Mouse (Mus musculus): ENCODE results near the gene Bud31.
"Not testable (repeated sequence)": the region's sequence is repeated elsewhere in the genome, so short reads cannot be mapped to it uniquely, and the experiment has no call there.

Gene Bud31

GRCm38 (mm10) chr5:145129773-145130172 is 10.4 kb upstream of the Bud31 start:
- DNase-seq = not testable (repeated sequence)

GRCm38 (mm10) chr5:145130191-145130590 is 10.0 kb upstream of the Bud31 start:
- DNase-seq = no peak

GRCm38 (mm10) chr5:145130995-145131394 is 9.2 kb upstream of the Bud31 start:
- no peak for DNase-seq

- not testable (repeated sequence) for DNase-seq
Measured at GRCm38 (mm10) chr5:145133275-145133674, 6.9 kb upstream of the Bud31 start.

- no peak for DNase-seq
Measured at GRCm38 (mm10) chr5:145138836-145139235, 1.3 kb upstream of the Bud31 start.

- no peak for DNase-seq
Measured at GRCm38 (mm10) chr5:145140611-145141010, 449 bp downstream of the Bud31 start.

- no peak for DNase-seq
Measured at GRCm38 (mm10) chr5:145147748-145148147, 7.6 kb downstream of the Bud31 start.

- DNase-seq = no peak
Measured at GRCm38 (mm10) chr5:145149294-145149693, 9.1 kb downstream of the Bud31 start.

GRCm38 (mm10) chr5:145152690-145153089 is 12.5 kb downstream of the Bud31 start:
- no peak for DNase-seq

- DNase-seq = no peak
Measured at GRCm38 (mm10) chr5:145161361-145161760, 21.2 kb downstream of the Bud31 start.

- no peak for DNase-seq
Measured at GRCm38 (mm10) chr5:145164710-145165109, 24.5 kb downstream of the Bud31 start.

GRCm38 (mm10) chr5:145165184-145165583 is 25.0 kb downstream of the Bud31 start:
- no peak for DNase-seq

GRCm38 (mm10) chr5:145166536-145167305 is 26.6 kb downstream of the Bud31 start, which contains the start of the genes Ptcd1 and Cpsf4:
Gene Ptcd1 (minus strand): TSS chr5:145167108.
Gene Cpsf4 (plus strand): TSS chr5:145167213.
- peak; percentile 98 to 99 for DNase-seq

- no peak for DNase-seq
Measured at GRCm38 (mm10) chr5:145167306-145167661, 27.1 kb downstream of the Bud31 start.

- DNase-seq = no peak
Measured at GRCm38 (mm10) chr5:145178461-145178980, 38.4 kb downstream of the Bud31 start.

- DNase-seq = no peak
Measured at GRCm38 (mm10) chr5:145185244-145185643, 45.1 kb downstream of the Bud31 start.

GRCm38 (mm10) chr5:145189416-145189815 is 49.3 kb downstream of the Bud31 start:
- DNase-seq = no peak

- no peak for DNase-seq
Measured at GRCm38 (mm10) chr5:145190373-145190772, 50.2 kb downstream of the Bud31 start.

- DNase-seq = peak; percentile 77 to 82
Measured at GRCm38 (mm10) chr5:145190875-145191798, 51.0 kb downstream of the Bud31 start.

- DNase-seq = no peak
Measured at GRCm38 (mm10) chr5:145191962-145192361, 51.8 kb downstream of the Bud31 start, which contains the start of gene Atp5j2. Gene Atp5j2 (minus strand): TSS chr5:145192062.

All from thymus, adult 18-20 months (tissue).